Mouse (Mus musculus): ENCODE results near the gene Hipk3. TPM values are rescaled to one million over a fixed set of nuclear protein-coding genes. Genes with fewer than 3 reads are reported as not detected.

Gene Hipk3
- total RNA-seq, 2 experiments from 2014 or later = 202 to 215 TPM

DNA sequence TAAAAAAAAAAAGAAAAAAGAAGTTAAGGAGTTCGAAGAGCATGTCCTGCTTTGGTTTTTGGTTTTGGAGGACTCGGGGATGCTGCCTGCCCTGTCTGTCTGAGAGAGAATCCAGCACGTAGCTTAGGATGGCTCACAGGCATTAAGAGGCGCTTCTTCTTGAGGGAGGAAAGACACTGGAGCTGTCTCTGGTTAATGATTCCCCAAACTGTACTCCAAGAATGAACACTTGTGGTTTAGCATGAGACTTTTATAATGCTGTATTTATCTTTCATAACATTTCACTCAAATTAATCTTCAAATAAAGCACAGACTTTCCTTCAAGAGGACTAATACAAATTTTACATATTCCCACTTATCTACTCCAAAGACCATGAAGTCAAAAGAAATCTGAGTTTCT lies 15.2 kb downstream of the Hipk3 start:
- no peak for DNase-seq (ENCODE audit: low spot score)
- intact Hi-C loops (cut with DNase I) = no loop called here

DNA sequence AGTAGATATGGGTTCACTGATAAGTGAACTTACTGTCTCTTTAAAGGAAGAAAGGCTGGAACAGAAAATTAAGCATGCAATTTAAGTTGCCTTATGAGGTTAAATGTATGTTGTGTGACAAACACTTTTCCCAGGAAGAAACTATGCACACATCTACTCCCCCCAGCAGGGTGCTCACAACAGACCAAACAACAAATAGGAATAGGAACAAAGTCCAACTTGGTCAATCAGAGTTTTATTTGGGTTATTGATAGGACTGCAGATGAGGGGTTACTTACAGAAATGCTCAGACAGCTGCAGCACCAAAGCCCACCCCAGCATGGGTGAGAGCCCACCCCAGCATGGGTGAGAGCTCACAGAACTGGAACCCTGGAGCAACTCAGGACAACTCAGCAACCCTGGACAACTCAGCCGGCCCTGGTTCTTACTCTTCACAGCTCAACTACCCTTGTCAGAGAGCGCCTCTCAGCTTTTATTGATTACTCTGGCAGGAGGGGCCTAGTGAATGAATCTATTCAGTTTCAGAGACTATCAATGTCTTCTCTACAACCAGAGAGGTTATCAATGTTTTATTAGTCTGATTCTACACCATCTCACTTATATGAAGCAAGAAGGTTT lies 16.7 kb downstream of the Hipk3 start:
- intact Hi-C loops (cut with DNase I) = no loop called here
- no peak for DNase-seq (ENCODE audit: low spot score)

- intact Hi-C loops (cut with DNase I) = no loop called here
- no peak for DNase-seq (ENCODE audit: low spot score)
Observed at GRCm38 (mm10) chr2:104472056-104472455, 22.2 kb downstream of the Hipk3 start.

- no peak for DNase-seq (ENCODE audit: low spot score)
- intact Hi-C loops (cut with DNase I) = loop anchor here (1.0 kb wide), 1 partner anchor 20 kb away; no protein-coding TSS in a partner anchor
Observed at GRCm38 (mm10) chr2:104471161-104471560, 23.1 kb downstream of the Hipk3 start.

GRCm38 (mm10) chr2:104470536-104470935 lies 23.7 kb downstream of the Hipk3 start:
- intact Hi-C loops (cut with DNase I) = no loop called here
- no peak for DNase-seq (ENCODE audit: low spot score)

DNA sequence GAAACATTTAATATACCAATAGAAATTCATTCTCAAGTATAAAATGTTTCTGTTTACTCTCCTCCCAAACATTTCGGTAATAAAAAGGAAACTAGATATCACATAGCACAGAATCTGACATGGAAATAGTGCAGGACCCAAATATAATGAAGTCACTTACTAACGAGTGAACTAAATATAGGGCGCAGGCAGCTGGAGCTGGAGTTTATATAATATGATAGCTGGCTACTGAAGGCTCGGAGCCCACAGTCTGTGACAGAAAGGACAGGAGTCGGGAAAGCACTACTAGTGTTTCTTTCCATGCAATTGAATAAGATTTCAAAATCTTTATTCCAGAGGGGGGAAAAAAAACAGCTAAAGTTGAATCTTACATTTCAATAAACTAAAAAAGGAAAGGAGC lies 25.8 kb downstream of the Hipk3 start:
- DNase-seq (ENCODE audit: low spot score) = no peak
- intact Hi-C loops (cut with DNase I) = no loop called here

- DNase-seq (ENCODE audit: low spot score) = no peak
- intact Hi-C loops (cut with DNase I) = no loop called here
Observed at GRCm38 (mm10) chr2:104466908-104467616, 27.2 kb downstream of the Hipk3 start.

GRCm38 (mm10) chr2:104465639-104466430 lies 28.4 kb downstream of the Hipk3 start:
- no peak for DNase-seq (ENCODE audit: low spot score)
- intact Hi-C loops (cut with DNase I) = loop anchor here (2.0 kb wide), 1 partner anchor 15 kb away; no protein-coding TSS in a partner anchor

DNA sequence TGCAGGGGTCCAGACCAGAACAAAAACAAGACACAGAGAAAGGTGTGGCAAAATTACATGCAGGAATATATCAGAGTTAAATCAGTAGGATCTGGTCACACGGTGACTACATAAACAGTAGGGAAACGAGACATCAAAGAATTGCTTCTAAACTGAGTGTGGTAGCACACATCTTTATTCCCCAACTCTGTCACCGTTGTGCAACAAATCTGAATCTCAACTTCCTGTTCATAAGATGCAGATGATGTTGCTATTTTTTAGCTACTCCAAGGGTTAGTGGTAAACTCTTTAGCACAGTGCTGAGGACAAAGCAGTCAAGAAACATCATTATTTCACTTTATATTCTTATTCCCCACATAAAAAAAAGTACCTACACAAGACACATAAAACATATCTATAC lies 34.2 kb downstream of the Hipk3 start:
- no peak for DNase-seq (ENCODE audit: low spot score)
- intact Hi-C loops (cut with DNase I) = no loop called here

GRCm38 (mm10) chr2:104458569-104459332 lies 35.5 kb downstream of the Hipk3 start:
- no peak for DNase-seq (ENCODE audit: low spot score)
- intact Hi-C loops (cut with DNase I) = no loop called here

GRCm38 (mm10) chr2:104457106-104457505 lies 37.1 kb downstream of the Hipk3 start:
- intact Hi-C loops (cut with DNase I) = no loop called here
- no peak for DNase-seq (ENCODE audit: low spot score)

- DNase-seq (ENCODE audit: low spot score) = no peak
Observed at GRCm38 (mm10) chr2:104450685-104451084, 43.6 kb downstream of the Hipk3 start.

DNA sequence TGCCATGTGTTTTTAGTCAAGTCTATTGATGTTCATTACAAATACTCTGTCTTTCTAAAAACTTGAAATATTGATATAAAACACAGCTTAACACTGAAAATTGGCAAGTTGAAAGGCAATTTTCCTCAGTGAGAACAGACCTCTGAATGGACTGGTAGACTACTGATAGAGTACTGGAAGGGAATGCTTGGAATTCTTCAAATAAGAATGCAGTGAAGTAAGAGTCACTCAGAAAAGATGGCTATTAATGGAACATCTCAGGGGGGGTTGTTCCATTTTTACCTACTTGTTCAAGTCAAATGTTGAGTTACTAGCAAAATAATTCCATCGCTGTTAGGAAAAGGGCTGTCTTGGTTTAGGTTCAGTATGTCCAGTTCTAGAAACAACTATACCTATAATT lies 45.1 kb downstream of the Hipk3 start:
- DNase-seq (ENCODE audit: low spot score) = no peak
- intact Hi-C loops (cut with DNase I) = loop anchor here (10.0 kb wide), 1 partner anchor 306 kb away; no protein-coding TSS in a partner anchor

More at GRCm38 (mm10) chr2:104450685-104451084, 43.6 kb downstream of the Hipk3 start:
- intact Hi-C loops (cut with DNase I) = loop anchor here (2.0 kb wide), 1 partner anchor 14 kb away; no protein-coding TSS in a partner anchor

DNA sequence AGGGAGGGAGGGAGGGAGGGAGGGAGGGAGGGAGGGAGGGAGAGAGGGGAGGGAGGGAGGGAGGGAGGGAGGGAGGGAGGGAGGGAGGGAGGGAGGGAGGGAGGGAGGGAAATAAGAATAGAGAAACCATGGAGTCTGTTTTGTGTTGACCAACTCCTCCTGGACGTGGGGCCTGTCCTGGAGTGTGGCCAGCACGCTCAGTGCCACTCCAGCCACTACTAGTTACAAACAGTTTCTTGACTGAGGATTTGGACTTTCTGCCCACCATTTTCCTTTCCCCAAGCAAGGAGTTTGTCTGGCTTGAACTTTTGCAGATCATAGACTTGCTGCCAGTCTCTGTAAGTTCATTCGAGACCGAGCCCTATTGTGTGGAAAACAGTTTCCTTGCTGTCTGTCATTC lies 46.0 kb downstream of the Hipk3 start:
- DNase-seq (ENCODE audit: low spot score) = no peak
- intact Hi-C loops (cut with DNase I) = loop anchor here (10.0 kb wide), 1 partner anchor 307 kb away; no protein-coding TSS in a partner anchor

DNA sequence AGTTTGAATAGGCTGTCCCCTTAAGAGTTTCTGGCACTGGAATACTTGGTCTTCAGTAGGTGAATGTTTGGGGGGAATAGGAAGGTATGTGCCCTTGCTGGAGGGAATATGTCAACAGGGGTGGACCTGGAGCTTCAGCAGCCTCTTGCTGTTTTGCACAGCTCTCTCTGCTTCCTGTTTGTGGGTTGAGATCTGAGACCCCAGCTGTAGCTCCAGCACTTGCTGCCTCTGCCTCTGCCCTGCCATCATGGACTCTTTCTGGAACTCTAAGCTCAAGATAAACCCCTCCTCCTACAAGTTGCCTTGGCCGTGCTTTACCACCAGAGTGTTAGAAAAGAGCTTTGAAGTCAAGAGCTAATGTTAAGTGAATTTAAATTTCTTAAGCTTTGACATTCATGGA lies 48.2 kb downstream of the Hipk3 start:
- intact Hi-C loops (cut with DNase I) = loop anchor here (10.0 kb wide), 1 partner anchor 309 kb away; no protein-coding TSS in a partner anchor
- no peak for DNase-seq (ENCODE audit: low spot score)

DNA sequence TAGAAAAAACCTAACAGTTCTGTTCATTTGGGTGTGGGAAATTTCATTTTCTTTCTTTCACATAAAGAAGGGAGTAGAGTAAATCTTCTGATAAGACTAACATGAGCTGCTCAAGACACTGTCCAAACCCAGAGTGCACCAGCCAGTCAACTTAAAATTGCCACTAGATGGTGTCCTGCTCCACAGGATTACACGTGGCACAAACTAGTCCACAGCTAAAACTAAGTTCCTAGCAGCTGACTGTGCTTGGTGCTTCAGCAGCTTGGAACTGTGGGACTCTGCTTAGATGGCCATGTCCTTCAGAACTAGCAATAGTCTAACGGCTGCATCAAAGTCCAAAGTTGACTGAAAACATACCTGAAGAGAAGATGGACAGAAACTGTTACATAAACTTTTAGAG lies 49.5 kb downstream of the Hipk3 start:
- intact Hi-C loops (cut with DNase I) = loop anchor here (5.0 to 10.0 kb wide), 2 partner anchors 143 to 310 kb away; no protein-coding TSS in a partner anchor
- DNase-seq (ENCODE audit: low spot score) = peak; percentile 36

- intact Hi-C loops (cut with DNase I) = loop anchor here (5.0 to 10.0 kb wide), 2 partner anchors 145 to 312 kb away; no protein-coding TSS in a partner anchor
Observed at GRCm38 (mm10) chr2:104442341-104442740, 51.9 kb downstream of the Hipk3 start.

GRCm38 (mm10) chr2:104436226-104436625 lies 58.0 kb downstream of the Hipk3 start:
- intact Hi-C loops (cut with DNase I) = no loop called here

More at GRCm38 (mm10) chr2:104442341-104442740, 51.9 kb downstream of the Hipk3 start:
- no peak for DNase-seq (ENCODE audit: low spot score)

GRCm38 (mm10) chr2:104431067-104431466 lies 63.2 kb downstream of the Hipk3 start:
- intact Hi-C loops (cut with DNase I) = no loop called here
- no peak for DNase-seq (ENCODE audit: low spot score)

More at GRCm38 (mm10) chr2:104436226-104436625, 58.0 kb downstream of the Hipk3 start:
- no peak for DNase-seq (ENCODE audit: low spot score)
